Mouse (Mus musculus) WW6 (cell line): ENCODE data around the gene Nbl1.

Experiments used
- DNase-seq: peaks from one replicate; pipeline ENCODE4 v3.0.0-alpha.2; 2013; ENCODE audit warnings: low read depth, low spot score

Nbl1 gene

DNA sequence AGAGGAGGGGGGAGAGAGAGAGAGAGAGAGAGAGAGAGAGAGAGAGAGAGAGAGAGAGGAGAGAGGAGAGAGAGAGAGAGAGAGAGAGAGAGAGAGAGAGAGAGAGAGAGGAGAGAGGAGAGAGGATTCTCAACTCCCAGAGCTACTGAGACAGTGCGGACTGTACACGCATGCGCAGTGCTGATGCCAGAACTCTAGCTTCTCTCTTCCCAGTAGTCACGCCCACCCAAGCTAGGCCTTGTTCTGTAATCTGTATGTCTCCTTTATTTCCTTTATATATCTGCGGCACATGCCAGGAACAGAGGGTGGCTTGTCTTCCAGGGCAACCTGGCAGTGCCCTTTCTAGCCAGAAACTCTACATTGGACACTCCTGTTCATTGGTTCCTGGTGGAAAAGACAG, 28.0 kb downstream of the Nbl1 start:
- no peak for DNase-seq

DNA sequence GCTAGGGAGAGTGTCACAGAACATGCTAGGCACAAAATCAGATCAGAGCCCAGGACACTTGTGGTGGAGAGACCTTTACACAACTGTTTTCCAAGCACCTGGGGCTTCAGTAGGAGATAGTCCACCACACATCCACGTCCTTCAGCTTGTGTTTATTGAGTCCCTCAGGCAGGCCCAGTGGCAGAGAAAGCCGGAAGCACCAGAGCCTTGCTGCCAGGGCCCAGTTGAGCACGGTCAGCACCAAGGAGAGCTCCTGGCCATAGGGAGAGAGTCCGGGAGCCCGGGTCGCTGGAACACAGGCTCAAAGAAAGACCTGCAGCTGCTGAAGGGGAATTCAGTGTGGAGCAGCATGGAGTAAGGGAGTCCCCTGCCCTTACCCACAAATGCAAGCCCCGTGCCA, 33.2 kb downstream of the Nbl1 start:
- no peak for DNase-seq

DNA sequence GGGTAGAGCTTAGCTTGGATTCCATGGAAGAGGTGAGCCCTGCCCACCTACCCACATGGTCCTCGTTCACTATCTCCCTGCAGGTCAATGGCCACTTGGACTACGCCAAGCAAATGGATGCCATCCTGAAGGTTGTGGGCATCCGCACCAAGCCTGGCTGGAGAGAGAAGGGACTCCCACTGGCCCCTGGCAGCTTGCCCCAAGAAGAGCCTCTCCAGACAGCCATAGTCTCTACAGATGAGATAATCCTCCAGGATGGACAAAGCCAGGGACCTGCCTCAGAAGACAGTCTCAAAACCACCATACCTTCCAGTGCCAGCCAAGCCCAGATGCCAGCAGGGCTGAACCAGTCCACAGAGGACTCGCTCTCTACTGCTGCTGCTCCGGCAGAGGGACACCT, 34.8 kb downstream of the Nbl1 start:
- DNase-seq: no peak

DNA sequence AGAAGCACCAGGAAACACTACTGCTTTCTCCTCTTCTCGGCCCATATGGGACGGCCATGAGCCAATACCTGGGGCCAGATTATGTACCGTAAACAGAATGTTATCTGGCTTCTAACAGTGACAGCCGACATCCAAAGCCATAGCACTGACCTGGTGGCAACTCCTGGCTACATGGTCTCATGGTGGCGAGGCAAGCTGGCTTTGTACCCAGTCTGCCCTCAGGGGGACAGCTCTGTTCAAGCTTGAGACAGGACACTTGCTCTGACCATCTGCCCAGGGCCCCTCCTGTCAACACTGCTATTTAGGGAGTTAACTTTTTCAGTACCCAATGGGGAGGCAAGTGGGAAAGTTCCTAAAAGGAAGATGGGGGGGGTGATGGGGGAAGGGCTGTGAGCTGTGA, 35.5 kb downstream of the Nbl1 start:
- no peak for DNase-seq

DNA sequence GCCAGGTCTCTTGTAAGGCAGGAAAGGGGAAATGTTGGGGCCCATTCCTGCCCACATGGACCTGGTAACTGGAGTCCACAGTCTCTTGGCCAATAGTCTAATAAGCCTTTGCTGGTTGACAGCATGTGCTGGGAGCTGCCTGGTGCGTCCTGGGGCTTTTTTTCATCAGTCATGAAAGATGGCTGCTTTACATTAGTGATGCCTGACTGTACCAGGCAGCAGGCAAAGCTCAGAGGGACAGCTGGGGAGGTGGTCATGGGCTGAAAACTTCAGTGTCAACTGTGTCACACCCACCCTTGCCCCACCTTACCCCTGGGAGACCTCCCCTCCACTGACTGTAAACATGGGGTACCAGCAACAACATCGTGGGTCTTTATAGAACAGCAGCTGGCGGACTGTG, 37.0 kb downstream of the Nbl1 start:
- DNase-seq: no peak

DNA sequence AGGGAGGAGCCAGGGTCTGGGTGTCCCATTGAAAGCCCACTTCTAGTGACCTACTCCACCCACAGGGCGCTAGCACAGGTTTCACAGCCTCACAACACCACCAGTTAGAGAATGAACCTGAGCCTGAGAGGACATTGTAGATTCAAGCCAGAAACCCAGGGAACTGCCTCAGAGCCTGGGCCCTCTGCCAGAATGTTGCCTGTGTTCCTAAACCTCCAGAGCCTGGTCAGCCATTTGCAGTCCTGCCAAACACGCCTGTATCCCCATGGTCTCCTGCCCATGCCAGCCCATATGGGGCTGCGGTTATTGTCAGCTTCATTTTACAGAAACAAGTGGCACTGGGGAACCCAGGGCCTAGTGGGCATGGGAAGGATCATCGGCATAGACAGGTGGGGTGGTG, 37.5 kb downstream of the Nbl1 start:
- no peak for DNase-seq

DNA sequence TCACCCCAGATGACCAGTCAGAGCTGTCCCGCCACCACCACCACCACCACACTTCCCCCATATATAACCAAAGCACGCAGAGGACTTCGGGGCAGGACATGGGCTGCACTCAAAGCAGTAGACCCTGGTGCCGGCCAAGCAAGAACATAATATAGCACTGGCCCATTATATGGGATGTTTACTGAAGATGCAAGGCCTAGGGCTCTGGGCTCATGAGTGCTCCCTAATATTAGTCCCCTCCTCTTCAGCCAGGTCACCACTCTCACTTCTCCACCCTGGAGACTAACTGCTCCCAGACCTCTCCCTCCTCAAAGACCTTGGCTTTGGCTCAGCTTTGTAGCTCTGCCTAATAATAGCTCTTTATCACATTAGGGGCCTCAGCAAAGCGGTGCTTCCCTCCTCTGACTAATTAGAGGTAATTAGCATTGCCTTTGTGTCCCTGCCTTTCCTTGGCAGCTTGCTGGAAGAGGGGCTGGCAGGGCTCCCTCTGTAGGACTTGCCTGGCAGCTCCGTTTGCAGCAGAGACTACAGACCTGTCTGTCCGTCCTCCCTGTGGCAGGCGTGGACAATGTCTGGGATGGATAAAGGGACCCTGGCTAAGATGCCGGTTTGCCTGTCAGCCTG, 38.4 kb downstream of the Nbl1 start:
- no peak for DNase-seq

DNA sequence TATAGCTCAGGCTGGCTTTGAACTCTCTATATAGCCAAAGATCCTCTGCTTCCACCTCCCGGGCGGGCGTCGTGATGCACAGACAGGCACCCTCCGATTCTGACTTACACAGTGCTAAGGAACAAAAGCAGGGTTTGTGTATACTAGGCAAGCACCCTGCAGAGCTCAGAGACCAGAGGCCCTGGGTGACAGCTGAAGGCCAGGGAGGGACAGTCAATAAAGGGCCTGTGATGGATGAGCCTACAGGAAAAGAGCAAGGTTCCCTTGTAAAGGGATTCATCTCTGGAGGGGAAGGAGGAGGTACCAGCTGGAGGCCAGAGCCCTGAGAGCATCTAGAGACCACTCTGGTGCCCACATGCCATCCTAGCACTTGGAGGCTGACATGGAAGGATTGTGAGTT, 39.4 kb downstream of the Nbl1 start:
- no peak for DNase-seq

DNA sequence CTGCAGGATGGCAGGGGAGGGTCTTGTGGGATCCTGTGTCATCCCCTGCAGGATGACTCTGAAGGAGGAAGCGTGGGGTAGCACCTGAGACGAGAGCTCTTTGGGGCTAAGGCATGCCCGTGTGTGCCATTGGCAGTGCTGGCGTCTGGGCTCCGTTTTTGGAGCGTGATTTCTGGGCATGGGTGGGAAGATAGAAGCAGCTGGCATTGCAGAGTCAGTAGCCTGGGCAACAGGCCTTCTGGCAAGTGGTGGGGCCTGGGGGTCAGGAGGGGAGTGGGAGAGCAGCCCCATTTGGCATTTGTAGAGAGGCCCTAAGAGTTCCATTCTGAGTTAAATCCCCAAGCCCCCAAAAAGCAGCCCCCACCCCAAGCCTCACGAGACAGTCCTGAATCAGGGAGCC, 40.0 kb downstream of the Nbl1 start:
- DNase-seq: no peak

DNA sequence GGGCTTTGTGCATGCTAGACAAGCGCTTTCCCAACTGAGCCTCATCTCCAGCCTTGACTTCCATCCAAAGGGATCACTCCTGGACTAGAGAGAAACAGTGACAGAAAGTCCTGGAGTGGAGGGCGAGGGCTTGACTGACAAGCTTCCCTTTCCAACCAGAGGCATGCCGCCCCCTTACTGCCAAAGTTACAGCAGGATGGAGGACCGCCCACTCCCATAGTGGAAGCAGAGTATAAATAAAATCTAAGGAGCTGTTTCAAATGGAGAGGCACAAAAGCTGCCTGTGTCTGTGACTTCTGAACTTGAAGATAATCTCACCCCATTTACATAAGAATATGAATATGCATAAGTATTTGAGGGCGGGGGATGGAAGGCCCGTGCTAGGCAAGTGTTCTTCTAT, 44.3 kb downstream of the Nbl1 start:
- DNase-seq: no peak

DNA sequence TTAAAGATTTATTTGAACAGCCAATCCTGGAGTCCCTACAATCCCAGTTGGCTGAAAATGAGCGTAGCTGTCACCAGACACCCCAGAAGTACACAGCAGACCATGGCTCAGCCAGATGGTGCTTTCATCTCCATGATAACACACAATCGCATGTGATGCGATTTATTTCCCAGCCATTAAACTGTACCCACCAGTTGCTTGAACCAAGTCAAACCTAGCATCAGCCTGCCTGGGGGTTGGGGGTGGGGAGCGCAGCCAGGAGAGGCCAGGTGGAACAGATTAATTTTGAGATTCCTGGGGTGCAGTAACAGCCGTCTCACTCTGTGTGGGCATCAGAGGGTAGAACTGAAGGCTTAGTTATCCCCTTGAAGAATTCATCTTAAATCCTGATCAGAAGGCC, 46.4 kb downstream of the Nbl1 start:
- DNase-seq: no peak

DNA sequence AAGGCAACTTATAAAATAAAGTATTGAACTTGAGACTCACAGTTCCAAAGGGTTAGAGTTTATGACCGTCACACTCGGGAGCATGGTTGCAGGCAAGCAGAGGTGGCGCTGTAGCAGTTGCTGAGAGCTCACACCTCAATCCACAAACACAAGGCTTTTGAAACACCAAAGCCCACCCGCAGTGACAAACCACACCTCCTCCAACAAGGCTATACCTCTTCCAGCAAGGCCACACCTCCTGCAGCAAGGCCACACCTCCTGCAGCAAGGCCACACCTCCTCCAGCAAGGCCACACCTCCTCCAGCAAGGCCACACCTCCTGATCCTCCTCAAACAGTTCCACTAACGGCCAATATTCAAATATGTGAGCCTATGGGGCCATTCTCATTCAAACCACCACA, 48.2 kb downstream of the Nbl1 start:
- no peak for DNase-seq

DNA sequence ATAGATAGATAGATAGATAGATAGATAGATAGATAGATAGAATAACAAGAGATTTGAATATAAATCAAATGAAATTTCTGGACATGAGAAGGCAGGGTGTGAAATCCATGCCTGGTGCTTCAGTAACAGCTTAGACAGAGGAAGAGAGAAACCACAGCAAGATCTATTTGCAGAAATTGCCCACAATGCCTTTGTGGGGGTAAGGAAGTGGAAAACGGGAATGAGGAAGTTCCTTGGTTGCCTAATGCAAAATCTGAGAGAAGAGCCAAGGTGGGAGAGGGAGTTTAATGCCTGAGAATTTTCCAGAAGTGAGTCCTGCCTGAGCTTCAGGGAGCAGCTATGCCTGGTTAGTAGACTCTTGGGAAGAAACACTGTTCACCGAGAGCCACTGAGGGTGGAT, 49.2 kb downstream of the Nbl1 start:
- DNase-seq: no peak

DNA sequence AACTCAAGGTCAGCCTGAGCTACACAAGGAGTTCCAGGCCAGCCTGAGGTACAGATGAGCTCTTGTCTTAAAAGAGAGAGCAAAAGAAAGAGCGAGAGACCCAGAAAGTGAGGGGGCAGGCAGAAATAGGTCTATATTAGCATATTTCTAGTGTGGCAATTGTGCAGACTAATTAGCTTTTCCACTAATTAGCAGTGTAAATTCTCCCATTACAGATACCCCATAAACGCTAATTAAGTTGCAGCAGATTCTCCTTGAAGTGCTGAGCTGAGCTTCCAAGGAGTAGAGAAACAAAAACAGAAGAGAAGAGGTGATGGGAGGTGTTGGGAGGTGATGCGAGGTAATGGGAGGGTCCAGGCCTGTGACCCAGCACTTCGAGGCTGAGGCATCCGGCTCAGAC, 50.2 kb downstream of the Nbl1 start:
- no peak for DNase-seq

DNA sequence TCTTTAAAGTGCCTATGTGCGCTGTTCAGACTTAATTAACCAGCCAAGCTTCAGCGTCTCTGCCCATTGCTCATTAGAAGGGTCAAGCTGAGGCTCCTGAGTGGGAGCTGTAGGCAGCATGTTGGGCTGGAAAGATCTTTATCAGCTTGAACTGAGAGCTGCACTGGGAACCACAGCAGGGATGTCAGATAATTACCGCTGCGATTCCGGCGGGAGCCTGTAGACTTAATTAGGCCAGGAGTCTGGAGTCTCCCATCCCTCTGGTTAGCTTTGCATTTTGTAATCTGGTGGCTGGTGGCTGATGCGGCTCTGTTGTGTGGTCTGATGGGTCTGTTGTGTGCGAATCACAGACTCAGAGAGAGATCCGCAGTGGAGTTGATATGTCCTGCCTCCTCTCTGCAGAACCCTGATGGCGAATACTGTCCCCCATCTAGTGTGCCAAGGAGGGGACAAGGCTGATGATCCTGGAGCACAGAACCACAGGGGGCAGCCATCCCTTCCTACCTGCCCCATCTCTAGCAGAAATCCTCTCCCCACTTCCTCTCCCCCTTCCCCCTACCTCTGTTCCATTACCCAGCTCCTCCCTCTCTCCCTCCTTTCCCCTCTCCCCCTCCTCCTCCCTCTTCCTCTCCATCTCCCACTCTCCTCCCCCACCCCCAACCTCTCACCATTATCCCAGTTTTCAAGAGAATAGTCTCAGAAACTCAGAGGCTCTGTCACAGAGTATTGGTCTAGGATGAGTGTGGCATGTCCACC, 52.5 kb downstream of the Nbl1 start:
- no peak for DNase-seq

DNA sequence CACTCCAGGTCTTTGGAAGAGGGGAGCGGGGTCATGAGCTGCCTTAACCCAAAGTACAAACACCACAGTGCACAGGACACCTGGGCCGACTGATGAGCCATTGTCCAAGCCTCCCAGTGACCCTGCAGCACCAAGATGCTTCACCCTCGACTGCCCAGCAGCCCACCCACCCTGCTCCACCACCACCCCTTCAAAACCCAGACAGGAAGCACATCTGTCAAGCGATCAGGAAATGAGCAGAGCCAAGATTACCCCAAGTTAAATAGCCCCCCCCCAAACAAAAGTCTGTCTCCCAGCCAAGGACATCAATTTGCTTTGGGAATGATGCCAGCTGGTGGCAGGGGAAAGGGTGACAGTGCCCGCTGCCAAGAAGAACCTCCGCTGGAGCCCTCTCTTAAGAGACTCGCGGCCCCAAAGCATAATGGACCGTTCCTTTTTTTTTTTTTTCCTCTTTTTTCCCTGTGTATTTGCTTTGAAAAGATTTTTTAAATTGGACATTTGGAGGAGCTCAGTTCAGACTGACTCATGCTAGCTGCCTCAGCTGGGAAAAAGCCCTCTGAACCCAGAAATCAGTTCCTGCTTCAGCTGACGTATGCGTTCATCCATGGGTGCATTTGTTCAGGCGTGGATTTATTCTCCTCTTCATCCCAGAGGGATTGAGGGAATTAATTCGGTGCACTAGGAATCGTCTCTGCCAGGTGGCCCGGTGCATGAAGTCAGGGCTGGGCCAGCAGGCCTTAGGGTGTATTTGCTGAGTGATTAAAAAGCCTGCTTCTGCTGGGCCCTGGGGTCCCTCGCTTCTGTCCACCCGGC, 54.8 kb downstream of the Nbl1 start:
- DNase-seq: no peak

DNA sequence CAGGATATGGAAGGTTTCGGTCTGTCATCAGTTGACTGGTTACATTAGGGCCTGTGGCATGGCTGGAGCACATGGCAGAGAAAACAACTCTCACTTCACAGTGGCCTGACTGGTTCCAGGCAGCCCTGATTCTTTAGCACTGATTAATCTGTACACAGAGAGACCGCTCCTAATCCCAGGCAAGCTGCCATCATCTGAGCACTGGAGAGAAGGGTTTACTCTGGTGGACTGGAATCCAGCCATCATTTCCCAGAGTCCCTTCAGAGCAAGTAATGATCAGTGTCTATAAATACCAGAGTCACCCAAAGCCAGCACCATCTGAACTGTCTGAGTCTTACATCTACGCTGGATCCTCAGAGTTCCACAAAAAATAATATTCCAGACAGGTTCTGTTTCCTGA, 57.0 kb downstream of the Nbl1 start:
- no peak for DNase-seq

DNA sequence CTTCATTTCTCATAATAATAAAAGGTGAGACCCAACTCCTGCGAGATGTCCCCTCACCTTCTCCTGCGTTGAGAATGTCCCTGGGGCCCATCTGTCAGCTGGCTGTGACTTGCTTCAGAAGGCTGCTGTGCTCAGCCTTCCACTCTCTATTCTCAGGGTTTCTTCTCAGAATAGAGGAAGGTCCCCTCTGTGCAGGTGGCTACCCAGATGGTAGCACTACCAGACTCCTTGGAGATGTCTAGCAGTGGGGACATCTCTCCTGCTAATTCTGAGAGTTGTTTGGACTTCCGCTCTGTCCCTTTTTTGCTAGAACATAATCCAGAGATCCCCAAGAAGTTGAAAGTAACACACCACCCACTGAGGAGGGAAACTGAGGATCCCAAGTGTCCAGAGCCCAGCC, 57.9 kb downstream of the Nbl1 start:
- DNase-seq: no peak

DNA sequence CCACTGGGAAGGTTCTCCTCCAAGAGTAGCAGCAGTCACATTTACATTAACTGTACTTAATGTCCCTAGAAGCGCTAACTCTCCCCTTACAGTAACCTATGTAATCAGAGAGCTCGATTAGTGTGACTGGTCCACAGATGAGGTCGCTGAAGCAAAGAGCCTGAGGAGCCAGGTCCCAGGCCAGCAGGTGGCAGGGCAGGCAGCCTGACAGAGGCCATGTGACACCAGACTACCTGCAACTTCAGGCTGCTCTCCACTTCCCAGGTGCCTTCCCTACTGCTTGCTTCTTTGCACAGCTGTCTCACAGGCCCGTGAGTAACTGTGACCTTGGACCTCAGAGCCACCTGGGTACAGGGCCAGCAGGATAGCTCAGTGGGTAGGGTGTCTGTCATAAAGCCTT, 58.3 kb downstream of the Nbl1 start:
- DNase-seq: no peak

DNA sequence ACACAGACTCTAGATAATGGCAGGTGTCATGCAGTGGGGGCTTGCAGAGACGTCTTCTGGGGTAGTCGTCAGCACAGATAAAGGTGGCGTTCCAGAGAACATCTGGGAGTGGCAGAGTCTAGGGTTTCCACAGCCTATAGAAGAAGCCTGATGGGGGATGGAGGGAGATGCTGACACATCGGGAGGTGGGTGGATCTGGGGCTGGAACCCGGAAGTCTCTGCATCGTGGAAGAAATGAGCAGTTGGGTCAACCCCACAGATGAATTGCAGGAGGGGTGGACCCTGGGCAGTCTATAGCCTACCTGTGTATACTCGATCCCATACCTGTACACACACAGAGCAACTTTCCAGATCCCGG, 58.8 kb downstream of the Nbl1 start:
- no peak for DNase-seq

DNA sequence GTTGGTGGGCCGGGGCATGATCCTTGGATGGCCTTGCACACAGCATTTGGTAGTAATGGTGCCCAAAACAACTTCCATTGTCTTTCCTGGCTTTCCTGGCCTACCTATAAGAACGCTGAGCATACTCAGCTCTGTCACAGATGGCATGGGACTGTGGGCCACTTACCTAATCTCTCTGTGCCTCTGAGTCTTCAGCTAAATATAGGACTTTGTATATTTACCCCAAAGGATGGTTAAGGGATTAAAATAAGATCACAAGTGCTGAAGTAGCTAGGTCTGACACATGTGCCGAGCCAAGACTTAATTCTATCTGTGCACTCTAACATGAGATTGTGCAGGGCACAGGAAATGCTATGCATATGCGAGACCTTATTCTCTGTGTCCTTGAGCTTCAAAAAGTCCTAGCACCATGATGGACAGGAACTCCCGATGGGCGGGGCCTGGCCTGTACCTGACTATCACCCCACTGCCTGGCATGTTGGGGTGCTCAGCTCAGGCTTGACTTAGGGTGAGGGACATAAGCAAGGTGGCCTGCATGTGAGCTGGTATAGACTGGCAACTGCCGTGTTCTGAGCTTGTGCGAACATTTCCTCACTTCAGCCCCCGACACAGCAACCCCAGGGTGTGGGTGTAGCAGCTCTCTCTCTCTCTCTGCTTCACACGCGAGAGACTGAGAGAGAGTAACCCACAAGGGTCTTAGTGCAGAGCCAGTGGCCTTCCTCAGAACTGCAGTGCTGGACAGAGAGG, 59.4 kb downstream of the Nbl1 start:
- no peak for DNase-seq

DNA sequence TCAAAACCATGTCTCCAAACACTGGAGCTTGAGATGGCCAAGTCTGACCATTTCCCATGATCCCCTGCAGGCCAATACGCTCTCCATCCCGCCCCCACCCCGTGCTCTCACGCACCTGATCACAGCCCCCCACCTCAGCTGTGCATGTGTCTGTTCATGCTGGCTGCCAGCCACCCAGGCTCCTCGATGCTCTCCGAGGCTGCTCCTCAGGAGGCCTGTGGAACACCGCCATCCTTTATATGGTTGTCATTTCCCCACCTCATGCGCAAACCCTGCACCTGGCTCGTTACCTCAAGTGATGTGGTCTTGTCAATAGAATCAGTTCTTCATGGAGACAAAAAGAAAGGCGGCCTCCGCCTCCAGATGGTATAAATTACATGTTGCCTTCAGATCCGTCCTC, 60.3 kb downstream of the Nbl1 start:
- DNase-seq: no peak
